Mouse (Mus musculus) cerebellum, adult 2 months (tissue): Measurements from ENCODE around the gene Rrm1.
A peak's percentile ranks its signal among the peaks of the same experiment; 100 is the strongest.

Source experiments
- CTCF ChIP-seq: fragments of 200-500 bp; IDR thresholded peaks from 2 replicates; pipeline ENCODE4 v1.5.1; 2011; ENCODE audit warnings: low read depth, mild to moderate bottlenecking, control low read depth, low read length, moderate library complexity, borderline replicate concordance; ENCODE audit not compliant: insufficient read depth
- POLR2A ChIP-seq: fragments of 200-500 bp; IDR thresholded peaks from 2 replicates; pipeline ENCODE4 v1.6.1; 2011; ENCODE audit warnings: low read length, control low read depth, borderline replicate concordance; ENCODE audit not compliant: insufficient read depth

- TF ChIP-seq CTCF (no peak), POLR2A (peak; percentile 61; the same call in 1 of the 2 replicates)
Observed at GRCm38 (mm10) chr7:102441657-102442391, at the start of gene Rrm1.
